Mouse (Mus musculus): ENCODE data around the gene Fcgbp. TPM values are rescaled to one million over a fixed set of nuclear protein-coding genes. Genes with fewer than 3 reads are reported as not detected.

Gene Fcgbp
- 0.55 TPM for polyA plus RNA-seq (2014; fragmentation: Illumina TruSeq; extraction: RNeasy Lipid Tissue Mini Kit (QIAGEN cat#74804); ENCODE audit: low read depth, low replicate concordance)

GRCm38 (mm10) chr7:28070531-28071298 lies at the start of gene Fcgbp:
Gene Fcgbp (plus strand): TSS chr7:28071236.

GRCm38 (mm10) chr7:28049476-28050409 lies 21.3 kb upstream of the Fcgbp start, which contains the start of gene Psmc4:
Gene Psmc4 (minus strand): TSS chr7:28050101.

GRCm38 (mm10) chr7:28129166-28129565 lies 58.1 kb downstream of the Fcgbp start, which contains the start of gene 9530053A07Rik:
Gene 9530053A07Rik (plus strand): TSS chr7:28129466.

DNA sequence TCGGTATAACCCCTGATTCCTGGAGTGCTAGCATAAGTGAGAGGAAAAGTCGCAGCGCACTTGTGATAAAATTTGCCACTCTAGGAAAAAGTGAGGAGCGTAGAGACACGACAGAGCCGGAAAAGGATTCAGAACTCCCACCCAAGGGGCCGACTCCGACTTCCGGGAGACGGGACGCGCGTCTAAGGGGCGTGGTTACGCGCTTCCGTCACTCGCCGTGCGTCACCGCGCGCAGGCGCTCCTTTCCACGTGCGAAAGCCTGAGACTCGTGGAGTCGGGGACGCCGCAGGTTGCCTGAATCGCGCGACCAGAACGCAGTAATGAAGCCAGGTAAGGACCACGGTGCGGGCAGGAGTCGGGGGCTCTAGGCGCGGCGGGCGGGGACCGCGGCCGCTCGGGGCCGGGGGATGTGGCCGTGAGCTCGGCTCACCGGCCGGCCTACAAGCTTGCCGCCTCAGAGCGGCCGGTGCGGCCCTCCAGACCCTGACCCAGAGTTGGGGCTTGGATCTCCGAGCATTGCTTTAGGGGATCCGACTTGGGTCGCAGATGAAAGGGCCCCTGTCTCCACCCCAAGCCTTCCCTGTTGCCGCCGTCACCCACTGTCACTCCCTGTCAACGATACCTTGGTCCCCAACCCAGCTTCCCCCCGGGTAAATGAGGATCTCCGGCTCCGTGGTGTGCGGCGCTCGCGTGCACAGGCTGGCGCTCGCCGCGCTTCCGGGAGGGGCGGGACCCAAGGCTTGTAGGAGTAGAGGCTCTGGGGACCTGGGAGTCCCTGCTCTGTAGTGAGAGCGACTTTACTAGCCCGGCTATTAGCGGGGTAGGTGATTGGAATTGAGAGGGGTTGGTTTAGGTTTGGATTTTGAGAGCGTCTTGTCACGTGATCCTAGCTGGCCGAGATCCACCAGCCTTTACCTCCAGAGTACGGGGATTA lies 98.7 kb downstream of the Fcgbp start, which contains the start of gene Fbl:
Fbl (plus strand) TSS at position 222 of the 934 bp plus-strand sequence.

Other genes starting within 250 kb of the Fcgbp start
- gene Zfp59, start 232.6 kb upstream of the Fcgbp start, polyA plus RNA-seq (2014; fragmentation: Illumina TruSeq; extraction: RNeasy Lipid Tissue Mini Kit (QIAGEN cat#74804); ENCODE audit: low read depth, low replicate concordance) = 2.9 TPM
- gene Zfp607a, start 213.7 kb upstream of the Fcgbp start, polyA plus RNA-seq (2014; fragmentation: Illumina TruSeq; extraction: RNeasy Lipid Tissue Mini Kit (QIAGEN cat#74804); ENCODE audit: low read depth, low replicate concordance) = 2.1 TPM
- 4.4 TPM for gene Zfp974, start 141.8 kb upstream of the Fcgbp start, polyA plus RNA-seq (2014; fragmentation: Illumina TruSeq; extraction: RNeasy Lipid Tissue Mini Kit (QIAGEN cat#74804); ENCODE audit: low read depth, low replicate concordance)
- gene Zfp780b, start 92.1 kb upstream of the Fcgbp start, polyA plus RNA-seq (2014; fragmentation: Illumina TruSeq; extraction: RNeasy Lipid Tissue Mini Kit (QIAGEN cat#74804); ENCODE audit: low read depth, low replicate concordance) = 5.7 TPM
- gene Zfp850, start 57.1 kb upstream of the Fcgbp start, polyA plus RNA-seq (2014; fragmentation: Illumina TruSeq; extraction: RNeasy Lipid Tissue Mini Kit (QIAGEN cat#74804); ENCODE audit: low read depth, low replicate concordance) = 0.89 TPM
- 96.3 TPM for gene Psmc4, start 21.1 kb upstream of the Fcgbp start, polyA plus RNA-seq (2014; fragmentation: Illumina TruSeq; extraction: RNeasy Lipid Tissue Mini Kit (QIAGEN cat#74804); ENCODE audit: low read depth, low replicate concordance)
- gene 9530053A07Rik, start 58.2 kb downstream of the Fcgbp start, polyA plus RNA-seq (2014; fragmentation: Illumina TruSeq; extraction: RNeasy Lipid Tissue Mini Kit (QIAGEN cat#74804); ENCODE audit: low read depth, low replicate concordance) = not detected
- gene Fbl, start 98.5 kb downstream of the Fcgbp start, polyA plus RNA-seq (2014; fragmentation: Illumina TruSeq; extraction: RNeasy Lipid Tissue Mini Kit (QIAGEN cat#74804); ENCODE audit: low read depth, low replicate concordance) = 49.5 TPM
- 19.2 TPM for gene Dyrk1b, start 108.2 kb downstream of the Fcgbp start, polyA plus RNA-seq (2014; fragmentation: Illumina TruSeq; extraction: RNeasy Lipid Tissue Mini Kit (QIAGEN cat#74804); ENCODE audit: low read depth, low replicate concordance)
- gene Eid2, start 196.6 kb downstream of the Fcgbp start, polyA plus RNA-seq (2014; fragmentation: Illumina TruSeq; extraction: RNeasy Lipid Tissue Mini Kit (QIAGEN cat#74804); ENCODE audit: low read depth, low replicate concordance) = 11.6 TPM
- gene Eid2b, start 206.5 kb downstream of the Fcgbp start, polyA plus RNA-seq (2014; fragmentation: Illumina TruSeq; extraction: RNeasy Lipid Tissue Mini Kit (QIAGEN cat#74804); ENCODE audit: low read depth, low replicate concordance) = 12.3 TPM
- gene Selenov, start 219.9 kb downstream of the Fcgbp start, polyA plus RNA-seq (2014; fragmentation: Illumina TruSeq; extraction: RNeasy Lipid Tissue Mini Kit (QIAGEN cat#74804); ENCODE audit: low read depth, low replicate concordance) = not detected
- not detected for gene Dll3, start 231.0 kb downstream of the Fcgbp start, polyA plus RNA-seq (2014; fragmentation: Illumina TruSeq; extraction: RNeasy Lipid Tissue Mini Kit (QIAGEN cat#74804); ENCODE audit: low read depth, low replicate concordance)
- 51.5 TPM for gene Timm50, start 240.8 kb downstream of the Fcgbp start, polyA plus RNA-seq (2014; fragmentation: Illumina TruSeq; extraction: RNeasy Lipid Tissue Mini Kit (QIAGEN cat#74804); ENCODE audit: low read depth, low replicate concordance)